In the genomic region with DNA sequence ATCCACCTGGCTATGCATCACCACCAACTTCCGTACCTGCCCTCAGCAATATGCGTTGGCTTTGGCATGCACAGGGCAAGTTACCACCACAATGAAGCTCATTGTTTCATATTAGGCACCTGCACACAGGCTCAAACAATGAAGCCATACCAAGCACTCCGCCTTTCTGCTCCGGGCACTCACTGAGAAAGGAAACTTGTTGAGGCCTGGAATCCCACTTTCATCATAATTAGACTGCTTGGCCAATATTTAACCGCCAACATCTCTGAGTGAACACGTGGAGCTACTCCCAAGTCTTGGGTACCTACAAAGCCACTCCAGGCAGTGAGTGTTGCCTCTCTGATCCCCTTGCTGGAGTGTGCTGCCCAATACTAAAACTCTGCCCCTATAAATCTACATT, we compare ENCODE assay signal across 30 mouse cellular contexts.
DNase-seq lines count a peak whose midpoint lies in the region; ATAC-seq lines count a peak whose summit lies in the region.
"Had no signal": no experiment of that assay in that cellular context is flagged by ENCODE, and none has a peak within 500 bp of the region (broad histone marks: within the 10 kb centered on the region; RNA-seq: fewer than 3 reads in every experiment).

No protein-coding gene starts in this region.

- peak; percentile 34; the same call in 1 of the 2 replicates for ATAC-seq in forebrain, embryonic 16.5 days
- ATAC-seq in forebrain, embryonic 12.5 days (ENCODE audit: low FRiP score): no peak
- ATAC-seq in limb, embryonic 13.5 days (ENCODE audit: low FRiP score, low read depth): no peak
- no peak for ATAC-seq in heart, embryonic 11.5 days (replicated peaks; ENCODE audit: insufficient number of reproducible peaks, low FRiP score, low TSS enrichment)
- ATAC-seq: activated CD4-positive, CD25-positive, alpha-beta regulatory T cell, adult 4 months; CD4-positive, CD25-positive, alpha-beta regulatory T cell, adult 4 months; midbrain, embryonic 16.5 days; Patski had no signal

- no peak for DNase-seq in limb, embryonic 10.5 days (ENCODE audit: low spot score)
- peak; percentile 12 for DNase-seq in ES-CJ7 (ENCODE audit: low read depth, low spot score)
- peak; percentile 100 for DNase-seq in gonadal fat pad, adult 2 months (ENCODE audit: low read depth)
- DNase-seq in testis, postnatal 14 days (ENCODE audit: low spot score): no peak
- DNase-seq: adrenal gland, adult 8-10 months; cerebellum, adult 18-20 months; cerebellum, postnatal 25 days; embryo, embryonic 11 days; gastrocnemius, adult 2 months; kidney, adult 18-20 months; kidney, postnatal 4 days; layer of hippocampus, adult 9-11 months; right cerebral cortex, postnatal 4 days; thymus, adult 18-20 months; thymus, postnatal 36 days had no signal

- no peak overlapping the region for H3K9ac ChIP-seq in forebrain, embryonic 16.5 days (replicated peaks; ENCODE audit: low read depth, low read length)
- H3K9ac ChIP-seq in forebrain, embryonic 12.5 days: no peak overlapping the region
- H3K9ac ChIP-seq in limb, embryonic 13.5 days: no peak overlapping the region
- no peak overlapping the region for H3K9ac ChIP-seq in heart, embryonic 11.5 days (ENCODE audit: low read depth, low read length)
- H3K9ac ChIP-seq: neural tube, embryonic 13.5 days had no signal

- WGBS in forebrain, embryonic 16.5 days: 77% methylated on average over 6 of the region's 6 CpGs
- whole genome bisulfite sequencing in forebrain, embryonic 12.5 days: 85% methylated on average over 6 of the region's 6 CpGs
- 72% methylated on average over 6 of the region's 6 CpGs for WGBS in limb, embryonic 13.5 days
- WGBS in limb, embryonic 10.5 days: 89% methylated on average over 6 of the region's 6 CpGs
- 88% methylated on average over 6 of the region's 6 CpGs for WGBS in heart, embryonic 11.5 days (ENCODE audit: insufficient replicate concordance)

- no peak overlapping the region for H3K4me2 ChIP-seq in forebrain, embryonic 16.5 days (ENCODE audit: low read length)
- H3K4me2 ChIP-seq in forebrain, embryonic 12.5 days: no peak overlapping the region
- H3K4me2 ChIP-seq in limb, embryonic 13.5 days (replicated peaks): no peak overlapping the region
- no peak overlapping the region for H3K4me2 ChIP-seq in heart, embryonic 11.5 days
- H3K4me2 ChIP-seq: neural tube, embryonic 13.5 days had no signal

- H3K36me3 ChIP-seq in forebrain, embryonic 16.5 days (ENCODE audit: control insufficient read depth, insufficient read depth): no peaks in the 10 kb centered on the region
- H3K36me3 ChIP-seq in forebrain, embryonic 12.5 days (replicated peaks): no peaks in the 10 kb centered on the region
- H3K36me3 ChIP-seq in limb, embryonic 13.5 days: peaks cover 5% of the 10 kb centered on the region; the same call in 1 of the 2 replicates
- no peaks in the 10 kb centered on the region for H3K36me3 ChIP-seq in limb, embryonic 10.5 days
- H3K36me3 ChIP-seq in heart, embryonic 11.5 days (ENCODE audit: control insufficient read depth, insufficient read depth, low read length): no peaks in the 10 kb centered on the region
- H3K36me3 ChIP-seq: forebrain, embryonic 10.5 days; G1E; hindbrain, embryonic 10.5 days; midbrain, embryonic 10.5 days; neural tube, embryonic 13.5 days had no signal

- 0 out of 2 replicates have a peak, but pooled peaks cover 2% of the 10 kb centered on the region for H3K4me1 ChIP-seq in forebrain, embryonic 16.5 days (replicated peaks; ENCODE audit: control insufficient read depth, insufficient read depth, low read length)
- no peaks in the 10 kb centered on the region for H3K4me1 ChIP-seq in forebrain, embryonic 12.5 days
- peaks cover 8% of the 10 kb centered on the region; the same call in 1 of the 2 replicates for H3K4me1 ChIP-seq in limb, embryonic 13.5 days
- no peaks in the 10 kb centered on the region for H3K4me1 ChIP-seq in limb, embryonic 10.5 days
- H3K4me1 ChIP-seq in heart, embryonic 11.5 days (ENCODE audit: control insufficient read depth, insufficient read depth, low read length): no peaks in the 10 kb centered on the region
- H3K4me1 ChIP-seq: forebrain, embryonic 10.5 days; midbrain, embryonic 10.5 days; neural tube, embryonic 13.5 days had no signal

- H3K27ac ChIP-seq in forebrain, embryonic 16.5 days (ENCODE audit: low read length): no peak overlapping the region; the same call in 1 of the 2 replicates
- H3K27ac ChIP-seq in forebrain, embryonic 12.5 days: no peak overlapping the region
- 0 out of 2 replicates have a peak overlapping the region, but pooled peaks have one; percentile 11 for H3K27ac ChIP-seq in limb, embryonic 13.5 days
- H3K27ac ChIP-seq in limb, embryonic 10.5 days: no peak overlapping the region
- H3K27ac ChIP-seq in heart, embryonic 11.5 days (ENCODE audit: low read depth, low read length): no peak overlapping the region
- H3K27ac ChIP-seq: forebrain, embryonic 10.5 days; gastrocnemius, adult 2 months; heart, embryonic 10.5 days; hindbrain, embryonic 10.5 days; midbrain, embryonic 10.5 days; neural tube, embryonic 13.5 days had no signal

- H3K9me3 ChIP-seq in forebrain, embryonic 16.5 days (ENCODE audit: control insufficient read depth, low read length): no peaks in the 10 kb centered on the region
- H3K9me3 ChIP-seq in forebrain, embryonic 12.5 days: no peaks in the 10 kb centered on the region
- no peaks in the 10 kb centered on the region for H3K9me3 ChIP-seq in limb, embryonic 13.5 days
- H3K9me3 ChIP-seq in limb, embryonic 10.5 days (replicated peaks): no peaks in the 10 kb centered on the region
- no peaks in the 10 kb centered on the region for H3K9me3 ChIP-seq in heart, embryonic 11.5 days (replicated peaks; ENCODE audit: control insufficient read depth, low read length)
- H3K9me3 ChIP-seq: forebrain, embryonic 10.5 days; heart, embryonic 10.5 days; hindbrain, embryonic 10.5 days; midbrain, embryonic 10.5 days; neural tube, embryonic 13.5 days had no signal

- no peak overlapping the region for H3K4me3 ChIP-seq in forebrain, embryonic 16.5 days (replicated peaks; ENCODE audit: low read length)
- H3K4me3 ChIP-seq in forebrain, embryonic 12.5 days (replicated peaks): no peak overlapping the region
- no peak overlapping the region for H3K4me3 ChIP-seq in limb, embryonic 13.5 days
- no peak overlapping the region for H3K4me3 ChIP-seq in limb, embryonic 10.5 days
- no peak overlapping the region for H3K4me3 ChIP-seq in heart, embryonic 11.5 days (ENCODE audit: low read depth, low read length)
- H3K4me3 ChIP-seq: forebrain, embryonic 10.5 days; gastrocnemius, adult 2 months; heart, embryonic 10.5 days; hindbrain, embryonic 10.5 days; midbrain, embryonic 10.5 days; myocyte; neural tube, embryonic 13.5 days had no signal

- H3K27me3 ChIP-seq in forebrain, embryonic 16.5 days (replicated peaks; ENCODE audit: control insufficient read depth, insufficient read depth, low read length): no peaks in the 10 kb centered on the region
- no peaks in the 10 kb centered on the region for H3K27me3 ChIP-seq in forebrain, embryonic 12.5 days
- H3K27me3 ChIP-seq in limb, embryonic 13.5 days: no peaks in the 10 kb centered on the region
- H3K27me3 ChIP-seq in limb, embryonic 10.5 days (ENCODE audit: low read depth, poor library complexity, severe bottlenecking): no peaks in the 10 kb centered on the region
- no peaks in the 10 kb centered on the region for H3K27me3 ChIP-seq in heart, embryonic 11.5 days (ENCODE audit: control insufficient read depth, insufficient read depth, low read length)
- H3K27me3 ChIP-seq: neural tube, embryonic 13.5 days; Patski had no signal

Comparison
In these comparisons a context has a peak if more than half of its experiments do, and no peak if none do; other contexts are left out.
1. DNase-seq: peak in ES-CJ7 (single experiment) and gonadal fat pad, adult 2 months (single experiment); none in limb, embryonic 10.5 days (single experiment) and testis, postnatal 14 days (single experiment).